Mouse (Mus musculus) cerebellum, adult 2 months (tissue): ENCODE results near the gene Gm42791.

Experiments used
- CTCF ChIP-seq: fragments of 200-500 bp; IDR thresholded peaks from 2 replicates; pipeline ENCODE4 v1.5.1; 2011; ENCODE audit warnings: low read depth, mild to moderate bottlenecking, control low read depth, low read length, moderate library complexity, borderline replicate concordance; ENCODE audit not compliant: insufficient read depth
- POLR2A ChIP-seq: fragments of 200-500 bp; IDR thresholded peaks from 2 replicates; pipeline ENCODE4 v1.6.1; 2011; ENCODE audit warnings: low read length, control low read depth, borderline replicate concordance; ENCODE audit not compliant: insufficient read depth

- TF ChIP-seq POLR2A (no peak), CTCF (no peak)
Measured at GRCm38 (mm10) chr5:149005701-149006361, 10.9 kb upstream of the Gm42791 start.
